Mouse (Mus musculus): Measurements from ENCODE around the gene Cryga.
"Not testable (repeated sequence)": the region's sequence is repeated elsewhere in the genome, so short reads cannot be mapped to it uniquely, and the experiment has no call there.

Cryga gene

DNA sequence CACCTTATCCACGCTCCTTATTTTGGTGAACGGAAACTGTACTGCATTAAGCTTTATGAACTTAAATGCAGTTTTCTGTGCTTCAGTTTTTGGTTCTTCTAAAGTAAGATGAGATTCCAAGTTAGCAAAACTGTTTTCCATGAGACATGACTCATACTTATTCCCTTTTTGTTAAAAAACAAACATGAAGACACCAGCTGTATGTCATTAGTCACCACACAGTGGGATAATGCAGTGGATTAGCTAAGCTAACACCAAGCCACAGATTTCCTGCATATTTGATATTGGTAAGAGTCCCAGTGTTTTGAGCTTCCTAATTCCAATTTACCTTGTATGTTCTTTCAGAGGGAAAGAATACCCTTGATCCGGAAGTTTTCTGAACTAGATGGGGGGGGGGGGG, 11.6 kb downstream of the Cryga start:
- DNase-seq (ENCODE audit: low spot score in 2 of 2), result no peak

DNA sequence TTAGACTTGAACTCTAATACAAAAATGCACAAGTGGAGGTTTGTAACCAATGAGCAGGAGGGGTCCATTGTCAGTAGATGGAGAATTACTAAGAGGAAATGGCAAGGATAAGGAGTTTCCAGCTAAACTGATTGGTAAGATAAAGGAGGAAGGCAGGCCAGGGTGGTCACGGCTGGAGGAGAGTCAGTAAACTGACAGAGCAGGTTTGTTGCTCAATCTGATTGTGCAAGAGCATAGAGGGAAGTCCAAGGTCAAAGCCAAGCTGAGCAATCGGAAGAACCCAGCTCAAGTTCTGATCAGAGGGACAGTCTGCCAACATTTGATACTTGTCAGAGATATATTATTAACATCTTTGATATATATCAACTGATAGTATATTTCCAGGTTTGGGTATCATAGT, 12.8 kb downstream of the Cryga start:
- no peak for DNase-seq (ENCODE audit: low spot score in 2 of 2)

DNA sequence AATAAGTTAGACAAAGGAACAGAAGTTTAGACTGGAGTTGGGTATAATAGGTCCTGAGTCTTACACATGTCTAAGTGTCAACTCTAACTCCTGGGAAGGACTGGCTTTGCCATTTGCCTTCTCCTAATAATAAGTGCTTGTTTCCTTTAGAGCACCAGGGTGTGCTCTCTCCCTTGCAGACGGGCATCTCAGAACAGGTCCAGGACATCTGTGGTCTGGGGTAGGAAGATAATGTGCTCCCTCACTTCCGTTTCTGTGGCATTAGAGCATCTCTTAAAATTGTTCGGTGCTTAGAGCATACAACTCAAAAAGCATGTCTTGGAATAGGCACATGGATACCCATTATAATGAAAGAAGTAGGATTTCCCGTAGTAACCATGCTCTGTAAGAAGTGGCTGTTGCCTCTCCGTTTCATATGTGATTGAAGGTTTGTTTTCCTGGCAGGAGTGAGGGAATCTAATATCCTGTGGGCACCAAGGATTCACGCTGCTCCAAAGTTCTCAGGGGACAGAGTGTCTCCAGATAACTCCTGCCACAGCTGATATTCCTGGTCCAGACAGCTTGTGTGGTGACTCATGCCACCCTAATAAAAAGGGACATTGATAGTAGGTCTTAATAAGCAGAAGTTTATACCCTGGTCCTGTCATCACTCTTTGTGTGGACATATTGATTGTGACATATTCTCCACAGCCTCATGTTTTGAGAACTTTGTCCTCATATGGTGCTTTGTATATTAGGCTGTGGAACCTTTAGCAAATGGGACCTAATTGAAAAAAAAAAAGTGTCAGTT, 14.4 kb downstream of the Cryga start:
- no peak for DNase-seq (ENCODE audit: low spot score in 2 of 2)

DNA sequence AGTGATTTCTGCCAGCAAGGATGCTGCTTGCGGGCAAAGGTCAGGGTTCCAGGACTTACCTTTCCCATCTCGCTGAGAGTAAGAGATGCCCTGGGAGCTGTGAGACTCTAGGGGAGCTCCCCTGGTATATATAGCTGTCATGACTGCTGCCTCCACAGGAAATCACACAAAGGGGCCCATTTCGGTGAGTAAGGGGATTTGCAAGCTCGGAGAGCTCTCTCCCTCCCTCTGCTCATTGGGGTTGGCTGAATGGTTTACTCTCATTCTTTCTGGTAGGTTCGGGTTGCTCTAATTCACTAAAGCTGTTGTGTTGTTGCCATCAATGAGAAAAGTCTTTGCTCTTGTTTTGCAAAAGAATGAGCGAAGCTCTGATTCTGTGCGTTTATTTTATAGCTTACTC, 21.0 kb downstream of the Cryga start, which contains the start of gene Crygb:
Gene Crygb (minus strand): TSS at position 101 of the 400 bp plus-strand sequence.
- no peak for DNase-seq (ENCODE audit: low spot score in 2 of 2)

DNA sequence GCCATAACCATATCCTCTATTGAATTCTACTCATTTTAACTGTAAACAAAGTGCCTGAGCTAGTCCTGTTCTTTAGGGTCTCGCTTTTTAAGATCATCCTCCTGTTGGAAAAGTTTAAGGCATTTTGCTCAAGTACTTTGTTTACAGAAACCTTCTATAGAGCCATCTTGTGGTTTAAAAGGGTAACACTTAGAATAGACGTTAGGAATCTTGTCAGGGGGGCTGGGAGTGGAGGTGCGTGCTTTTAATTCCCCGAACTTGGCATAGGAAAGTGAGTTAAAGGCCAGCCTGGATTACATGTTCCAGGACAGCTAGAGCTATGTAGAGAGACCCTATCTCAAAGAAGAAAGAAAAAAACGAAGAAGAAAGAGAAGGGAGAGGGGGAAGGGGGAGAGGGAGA, 27.6 kb downstream of the Cryga start:
- DNase-seq (ENCODE audit: low spot score in 2 of 2), result no peak

DNA sequence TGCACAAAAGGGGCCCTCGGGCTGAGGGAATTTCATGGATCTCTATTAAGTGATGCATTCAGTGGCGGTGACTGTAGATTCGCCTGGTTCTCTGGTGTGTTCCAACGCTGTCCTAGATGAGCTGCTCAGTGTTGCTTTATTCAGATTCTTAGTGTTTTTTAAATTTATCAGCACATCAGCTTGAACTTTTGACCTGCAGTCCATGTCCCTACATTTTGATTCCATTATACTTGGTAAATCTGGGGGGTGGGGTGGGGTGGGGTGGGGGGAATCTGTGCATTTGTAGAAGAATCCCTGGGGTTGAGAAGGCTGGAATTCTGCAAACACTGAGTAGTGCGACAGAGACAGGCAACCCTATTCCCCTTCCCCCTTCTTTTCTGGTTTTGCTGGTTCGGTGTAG, 29.6 kb downstream of the Cryga start, which contains the start of gene Crygc:
Gene Crygc (minus strand): TSS at position 101 of the 400 bp plus-strand sequence.
- no peak for DNase-seq (ENCODE audit: low spot score in 2 of 2)

DNA sequence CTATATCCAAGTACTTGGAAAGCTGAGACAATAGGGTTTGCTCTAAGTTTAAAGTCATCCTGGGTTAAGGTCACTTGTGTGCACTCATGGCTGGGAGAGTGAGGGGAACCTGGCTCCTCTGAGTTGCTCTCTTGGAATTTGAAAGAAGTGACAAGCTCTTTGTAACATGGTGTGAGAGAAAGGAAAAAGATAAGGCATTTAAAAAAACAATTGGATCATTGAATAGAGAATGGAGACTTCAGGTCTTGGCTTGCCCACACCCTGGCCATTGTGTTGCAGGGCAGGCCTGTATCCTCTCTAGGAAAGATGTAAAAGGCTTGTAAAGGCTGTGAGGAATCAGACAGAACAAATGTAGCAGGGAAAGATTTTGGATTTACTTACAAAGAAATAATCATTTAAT, 35.3 kb downstream of the Cryga start:
- no peak for DNase-seq (ENCODE audit: low spot score in 2 of 2)

DNA sequence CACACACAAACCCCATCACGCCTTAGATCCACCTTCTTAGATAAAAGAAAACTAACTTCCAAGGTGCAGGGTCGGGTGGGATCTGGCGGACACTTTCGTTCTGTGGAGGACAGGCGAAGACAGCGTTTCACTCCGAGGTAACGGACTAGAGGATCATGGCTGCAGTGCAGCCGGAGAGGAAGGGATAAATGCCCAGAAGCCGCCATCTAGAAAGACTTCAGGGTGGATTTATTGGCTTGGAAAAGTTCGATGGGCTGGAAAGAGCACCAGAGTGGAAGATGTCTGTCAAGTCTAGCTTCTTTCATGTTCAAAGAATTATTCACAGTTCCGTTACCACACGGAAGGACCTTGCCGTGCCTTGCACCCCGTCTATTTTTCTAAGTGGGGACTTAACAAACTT, 39.0 kb downstream of the Cryga start:
- no peak for DNase-seq (ENCODE audit: low spot score in 2 of 2)

DNA sequence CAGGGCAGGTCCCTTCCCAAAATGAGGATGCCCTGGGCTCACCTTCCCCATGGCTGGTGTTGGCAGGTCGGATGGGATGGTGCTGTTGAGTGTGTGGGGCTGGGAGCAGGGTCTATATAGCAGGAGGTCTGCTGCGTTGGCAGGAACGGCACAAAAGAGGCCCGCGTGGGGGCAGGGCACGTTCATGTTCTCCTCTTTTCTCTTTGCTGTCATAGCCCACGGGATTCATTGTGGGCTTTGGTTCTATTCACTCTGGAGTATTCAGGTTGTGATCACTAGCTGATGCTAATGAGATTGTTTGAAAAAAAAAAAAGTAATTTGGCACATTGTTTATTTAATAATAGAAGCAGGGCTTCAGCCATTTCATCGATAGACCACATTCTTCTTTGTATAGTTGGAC, 39.8 kb downstream of the Cryga start, which contains the start of gene Crygd:
Gene Crygd (minus strand): TSS at position 101 of the 400 bp plus-strand sequence.
- no peak for DNase-seq (ENCODE audit: low spot score in 2 of 2)

DNA sequence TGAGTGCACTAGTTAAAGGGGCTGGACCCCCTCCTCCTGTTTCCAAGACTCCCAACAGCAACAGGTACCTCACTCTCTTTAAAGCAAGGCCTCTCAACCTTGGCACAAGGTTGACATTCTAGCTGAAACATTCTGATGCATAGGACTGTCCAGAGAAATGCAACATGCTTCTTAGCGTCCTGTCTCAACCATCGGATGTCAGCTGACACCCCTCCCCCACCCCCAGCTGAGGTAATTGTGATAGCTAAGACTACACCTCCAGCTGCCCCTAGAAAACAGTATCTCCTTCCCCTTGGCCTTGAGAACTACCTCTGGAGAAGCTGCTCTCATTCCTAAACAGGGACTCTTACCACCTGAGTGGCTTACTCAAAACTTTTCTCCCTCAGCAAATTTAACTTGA, 51.0 kb downstream of the Cryga start:
- DNase-seq (ENCODE audit: low spot score in 2 of 2), result no peak

DNA sequence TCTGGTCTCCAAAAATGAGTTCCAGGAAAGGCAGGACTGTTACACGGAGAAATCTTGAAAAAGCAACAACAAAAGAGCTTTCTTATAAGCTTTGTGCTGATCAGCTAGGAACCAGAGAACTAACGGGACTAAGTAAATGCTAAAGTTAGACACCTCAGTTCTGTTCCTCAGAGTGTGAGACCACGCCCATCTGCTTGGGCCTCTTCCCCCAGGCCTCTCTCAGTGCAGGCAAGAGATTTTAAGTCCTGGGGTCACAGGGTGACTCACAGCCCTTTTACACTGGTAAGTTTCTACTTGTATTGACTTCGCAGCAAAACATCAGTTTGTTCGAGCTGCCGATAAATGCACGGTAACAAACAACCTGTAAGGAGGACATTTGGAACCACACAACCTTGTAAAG, 51.5 kb downstream of the Cryga start:
- no peak for DNase-seq (ENCODE audit: low spot score in 2 of 2)

DNA sequence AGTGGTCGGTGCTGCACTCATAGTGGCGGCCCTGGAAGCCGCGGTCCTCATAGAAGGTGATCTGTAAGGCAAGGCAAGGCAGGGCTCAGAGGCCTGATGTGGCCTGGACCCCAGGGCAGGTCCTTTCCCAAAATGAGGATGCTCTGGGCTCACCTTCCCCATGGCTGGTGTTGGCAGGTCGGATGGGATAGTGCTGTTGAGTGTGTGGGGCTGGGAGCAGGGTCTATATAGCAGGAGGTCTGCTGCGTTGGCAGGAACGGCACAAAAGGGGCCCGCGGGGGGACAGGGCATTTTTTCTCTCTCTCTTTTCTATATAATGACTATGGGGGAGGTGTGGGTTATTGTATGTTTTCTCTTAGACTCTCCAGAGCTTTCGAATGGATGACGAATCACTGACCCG, 52.2 kb downstream of the Cryga start, which contains the start of gene Cryge:
Gene Cryge (minus strand): TSS at position 198 of the 400 bp plus-strand sequence.
- DNase-seq (ENCODE audit: low spot score in 2 of 2), result not testable (repeated sequence)

All from frontal cortex, postnatal 25 days (tissue).